Mouse (Mus musculus) intestine, embryonic 15.5 days (tissue): Measurements from ENCODE around the gene BC005537. TPM values are rescaled to one million over a fixed set of nuclear protein-coding genes. Genes with fewer than 3 reads are reported as not detected.
"Not testable (repeated sequence)": the region's sequence is repeated elsewhere in the genome, so short reads cannot be mapped to it uniquely, and the experiment has no call there.

ENCODE experiments used
- ATAC-seq: fragments of 200-750 bp; cut with Nextera tagmentation; 2 replicates; pipeline ENCODE4 v1.8.0; 2017; ENCODE audit warnings: moderate TSS enrichment, moderate library complexity
- H3K27ac ChIP-seq: fragments of 300-500 bp; sonication (generic); 2 replicates; pipeline ENCODE4 v1.5.1; 2015; ENCODE audit warnings: mild to moderate bottlenecking, inconsistent platforms
- H3K27me3 ChIP-seq: fragments of 300-500 bp; sonication (generic); replicated peaks from 2 replicates; pipeline ENCODE4 v1.6.1; 2015; ENCODE audit warnings: inconsistent platforms
- H3K36me3 ChIP-seq: fragments of 300-500 bp; sonication (generic); 2 replicates; pipeline ENCODE4 v1.6.1; 2015; ENCODE audit warnings: inconsistent platforms
- H3K4me1 ChIP-seq: fragments of 300-500 bp; sonication (generic); replicated peaks from 2 replicates; pipeline ENCODE4 v1.6.1; 2015; ENCODE audit warnings: inconsistent platforms
- H3K4me2 ChIP-seq: fragments of 300-500 bp; sonication (generic); replicated peaks from 2 replicates; pipeline ENCODE4 v1.6.1; 2015; ENCODE audit warnings: mild to moderate bottlenecking, inconsistent platforms
- H3K4me3 ChIP-seq: fragments of 300-500 bp; sonication (generic); replicated peaks from 2 replicates; pipeline ENCODE4 v1.5.1; 2015; ENCODE audit warnings: inconsistent platforms
- H3K9ac ChIP-seq: fragments of 300-500 bp; sonication (generic); 2 replicates; pipeline ENCODE4 v1.6.1; 2015; ENCODE audit warnings: inconsistent platforms
- H3K9me3 ChIP-seq: fragments of 300-500 bp; sonication (generic); 2 replicates; pipeline ENCODE4 v1.6.1; 2016; ENCODE audit warnings: inconsistent platforms
- WGBS: fragments of 180-500 bp; shearing (Covaris S2); methylation state at CpG from one replicate; pipeline ENCODE4 v1.1.7; 2015; 5-methylcytosine and 5-hydroxymethylcytosine counted together
- polyA plus RNA-seq: library from polyadenylated mRNA; unstranded; fragments of >200 nt; fragmentation: Nextera tagmentation; extraction: Ambion mirVana; gene quantifications from 2 replicates; pipeline ENCODE4 v1.2.1, GENCODE M21; 2015

Gene BC005537
- polyA plus RNA-seq, 1 experiment from 2014 or later: 13.2 TPM

GRCm38 (mm10) chr13:24831353-24832130 is 30.1 kb downstream of the BC005537 start, which contains the start of the genes Acot13 and Tdp2:
Gene Acot13, minus strand, starts transcription at chr13:24831540.
Gene Tdp2, plus strand, starts transcription at chr13:24831679.
- Histone ChIP-seq H3K27me3 (no peaks in the 10 kb centered on the region), H3K9ac (peak within 1 kb of the TSS; percentile 95), H3K4me1 (peaks cover 10% of the 10 kb centered on the region; the same call in 1 of the 2 replicates), H3K36me3 (no peaks in the 10 kb centered on the region), H3K27ac (peak within 1 kb of the TSS; percentile 97), H3K4me3 (peak within 1 kb of the TSS; percentile 94), H3K4me2 (peak within 1 kb of the TSS; percentile 63), H3K9me3 (no peaks in the 10 kb centered on the region)
- WGBS: under 1% methylated on average over 90 of the region's 90 CpGs
- ATAC-seq: peak; percentile 98

GRCm38 (mm10) chr13:24832131-24832810 is 30.8 kb downstream of the BC005537 start:
- 3% methylated on average over 21 of the region's 21 CpGs for WGBS
- H3K9ac ChIP-seq: peak overlapping the region; percentile 95
- peak overlapping the region; percentile 94 for H3K4me3 ChIP-seq
- peak overlapping the region; percentile 63 for H3K4me2 ChIP-seq
- peaks cover 10% of the 10 kb centered on the region; the same call in 1 of the 2 replicates for H3K4me1 ChIP-seq
- ATAC-seq: no peak
- H3K36me3 ChIP-seq: no peaks in the 10 kb centered on the region
- H3K27ac ChIP-seq: peak overlapping the region; percentile 97
- H3K27me3 ChIP-seq: no peaks in the 10 kb centered on the region
- no peaks in the 10 kb centered on the region for H3K9me3 ChIP-seq

- no peaks in the 10 kb centered on the region for H3K9me3 ChIP-seq
- no peak overlapping the region for H3K27ac ChIP-seq
- 20% methylated on average over 2 of the region's 2 CpGs for WGBS
- no peaks in the 10 kb centered on the region for H3K36me3 ChIP-seq
- H3K9ac ChIP-seq: peak overlapping the region; percentile 95
- ATAC-seq: no peak
- H3K4me3 ChIP-seq: peak overlapping the region; percentile 94
- H3K4me1 ChIP-seq: peaks cover 10% of the 10 kb centered on the region; the same call in 1 of the 2 replicates
- no peaks in the 10 kb centered on the region for H3K27me3 ChIP-seq
- peak overlapping the region; percentile 63 for H3K4me2 ChIP-seq
Observed at GRCm38 (mm10) chr13:24832811-24833155, 31.3 kb downstream of the BC005537 start.

- H3K9me3 ChIP-seq, ATAC-seq, H3K4me2 ChIP-seq, H3K36me3 ChIP-seq, H3K4me1 ChIP-seq, H3K27ac ChIP-seq, H3K27me3 ChIP-seq, H3K9ac ChIP-seq, H3K4me3 ChIP-seq: not testable (repeated sequence)
- 92% methylated on average over 8 of the region's 8 CpGs for WGBS
Observed at GRCm38 (mm10) chr13:24837765-24838164, 36.3 kb downstream of the BC005537 start.

- no peak for ATAC-seq
- Histone ChIP-seq H3K4me1 (peaks cover 3% of the 10 kb centered on the region), H3K4me3 (no peak overlapping the region), H3K27ac (no peak overlapping the region), H3K36me3 (no peaks in the 10 kb centered on the region), H3K4me2 (no peak overlapping the region), H3K9me3 (no peaks in the 10 kb centered on the region), H3K27me3 (no peaks in the 10 kb centered on the region), H3K9ac (no peak overlapping the region)
- WGBS: 68% methylated on average over 3 of the region's 3 CpGs
Observed at GRCm38 (mm10) chr13:24839831-24840230, 38.4 kb downstream of the BC005537 start.

- H3K9ac ChIP-seq: no peak overlapping the region
Observed at GRCm38 (mm10) chr13:24841702-24842101, 40.2 kb downstream of the BC005537 start.

GRCm38 (mm10) chr13:24844983-24845955 is 43.8 kb downstream of the BC005537 start, which contains the start of gene D130043K22Rik:
Gene D130043K22Rik, plus strand, starts transcription at chr13:24845135.
- Histone ChIP-seq H3K36me3 (no peaks in the 10 kb centered on the region), H3K4me2 (peak within 1 kb of the TSS; percentile 88), H3K27me3 (no peaks in the 10 kb centered on the region), H3K27ac (no peak within 1 kb of the TSS), H3K4me3 (peak within 1 kb of the TSS; percentile 43), H3K9ac (peak within 1 kb of the TSS; percentile 42), H3K4me1 (peaks cover 6% of the 10 kb centered on the region), H3K9me3 (no peaks in the 10 kb centered on the region)
- 15% methylated on average over 40 of the region's 40 CpGs for WGBS
- ATAC-seq: peak; percentile 81

More at GRCm38 (mm10) chr13:24841702-24842101, 40.2 kb downstream of the BC005537 start:
- WGBS: 69% methylated on average over 3 of the region's 3 CpGs
- no peak for ATAC-seq
- Histone ChIP-seq H3K27ac (no peak overlapping the region), H3K4me2 (no peak overlapping the region), H3K36me3 (no peaks in the 10 kb centered on the region), H3K27me3 (no peaks in the 10 kb centered on the region), H3K4me3 (no peak overlapping the region), H3K4me1 (peaks cover 6% of the 10 kb centered on the region), H3K9me3 (no peaks in the 10 kb centered on the region)

- peak; percentile 67 for ATAC-seq
Observed at GRCm38 (mm10) chr13:24849318-24849717, 47.9 kb downstream of the BC005537 start.

GRCm38 (mm10) chr13:24851989-24852388 is 50.5 kb downstream of the BC005537 start:
- H3K4me1 ChIP-seq: peaks cover under 1% of the 10 kb centered on the region; the same call in 1 of the 2 replicates
- H3K36me3 ChIP-seq: no peaks in the 10 kb centered on the region
- H3K4me2 ChIP-seq: no peak overlapping the region
- H3K9ac ChIP-seq: no peak overlapping the region
- H3K27me3 ChIP-seq: no peaks in the 10 kb centered on the region
- whole genome bisulfite sequencing: 68% methylated on average over 2 of the region's 2 CpGs
- 0 out of 2 replicates have a peak overlapping the region, but pooled peaks have one; percentile 17 for H3K27ac ChIP-seq
- peak; percentile 65 for ATAC-seq
- H3K9me3 ChIP-seq: no peaks in the 10 kb centered on the region
- H3K4me3 ChIP-seq: no peak overlapping the region

More at GRCm38 (mm10) chr13:24849318-24849717, 47.9 kb downstream of the BC005537 start:
- Histone ChIP-seq H3K4me2 (no peak overlapping the region), H3K27me3 (no peaks in the 10 kb centered on the region), H3K27ac (0 out of 2 replicates have a peak overlapping the region, but pooled peaks have one; percentile 4), H3K4me1 (peaks cover 6% of the 10 kb centered on the region), H3K9me3 (no peaks in the 10 kb centered on the region), H3K4me3 (no peak overlapping the region), H3K9ac (no peak overlapping the region), H3K36me3 (no peaks in the 10 kb centered on the region)
- WGBS: 63% methylated on average over 4 of the region's 4 CpGs

- ATAC-seq: 0 out of 2 replicates have a peak, but pooled peaks have one; percentile 7
- H3K4me1 ChIP-seq: peaks cover 6% of the 10 kb centered on the region
- H3K27me3 ChIP-seq: no peaks in the 10 kb centered on the region
- H3K4me2 ChIP-seq: no peak overlapping the region
- no peaks in the 10 kb centered on the region for H3K36me3 ChIP-seq
- H3K9ac ChIP-seq: no peak overlapping the region
- H3K9me3 ChIP-seq: no peaks in the 10 kb centered on the region
- WGBS: 77% methylated on average over 3 of the region's 3 CpGs
- H3K27ac ChIP-seq: no peak overlapping the region
- no peak overlapping the region for H3K4me3 ChIP-seq
Observed at GRCm38 (mm10) chr13:24852570-24852969, 51.1 kb downstream of the BC005537 start.

- H3K27me3 ChIP-seq: no peaks in the 10 kb centered on the region
- H3K36me3 ChIP-seq: no peaks in the 10 kb centered on the region
- H3K27ac ChIP-seq: no peak overlapping the region
- no peak overlapping the region for H3K4me2 ChIP-seq
- no peaks in the 10 kb centered on the region for H3K9me3 ChIP-seq
- peaks cover 15% of the 10 kb centered on the region; the same call in 1 of the 2 replicates for H3K4me1 ChIP-seq
- peak; percentile 70 for ATAC-seq
- H3K9ac ChIP-seq: no peak overlapping the region
- no peak overlapping the region for H3K4me3 ChIP-seq
Observed at GRCm38 (mm10) chr13:24859115-24859514, 57.7 kb downstream of the BC005537 start.
